Mouse (Mus musculus): ENCODE results near the gene Morn3.

Gene Morn3

DNA sequence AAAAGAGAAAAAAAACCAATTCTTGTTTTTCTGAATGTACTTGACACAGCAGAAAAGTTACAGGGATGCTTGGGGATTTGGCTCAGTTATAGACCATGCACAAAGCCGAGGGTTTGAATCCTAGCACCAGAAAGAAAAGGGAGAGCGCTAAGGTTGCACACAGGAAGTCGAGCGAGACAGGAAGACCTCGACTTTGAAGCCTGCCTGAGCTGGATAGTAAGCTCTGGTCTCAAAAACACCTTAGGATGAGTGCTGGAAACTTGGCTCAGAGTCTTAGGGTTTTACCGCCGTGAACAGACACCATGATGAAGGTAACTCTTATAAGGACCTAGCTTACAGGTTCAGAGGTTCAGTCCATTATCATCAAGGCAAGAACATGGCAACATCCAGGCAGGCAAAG lies 25.4 kb downstream of the Morn3 start:
- Histone ChIP-seq H3K36me3 (ENCODE audit: control insufficient read depth, insufficient read depth, low read length, poor library complexity, severe bottlenecking) (no peaks in the 10 kb centered on the region; the same call in 1 of the 2 replicates), H3K27me3 (ENCODE audit: control insufficient read depth, insufficient read depth, low read length, poor library complexity, severe bottlenecking) (no peaks in the 10 kb centered on the region)
- no peak for DNase-seq (ENCODE audit: low read depth, low spot score)

DNA sequence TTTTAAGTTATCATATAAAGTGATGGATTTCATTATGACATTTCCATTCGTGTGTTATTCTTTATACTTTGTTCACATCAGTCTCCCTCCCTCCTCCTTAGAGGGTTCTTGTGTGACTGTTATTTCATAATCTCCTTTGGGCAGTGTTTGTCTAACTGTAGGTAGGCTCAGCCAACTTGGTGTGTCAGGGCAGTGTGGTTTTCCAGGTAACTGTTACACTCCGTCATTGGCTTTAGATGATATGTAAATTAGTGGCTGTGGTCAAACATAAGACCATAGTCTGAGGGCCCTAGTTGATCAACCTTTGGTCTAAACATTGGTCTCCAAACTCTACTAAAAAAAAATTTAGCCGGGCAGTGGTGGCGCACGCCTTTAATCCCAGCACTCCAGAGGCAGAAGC lies 26.4 kb downstream of the Morn3 start:
- DNase-seq (ENCODE audit: low read depth, low spot score) = no peak
- H3K36me3 ChIP-seq (ENCODE audit: control insufficient read depth, insufficient read depth, low read length, poor library complexity, severe bottlenecking) = no peaks in the 10 kb centered on the region; the same call in 1 of the 2 replicates
- H3K27me3 ChIP-seq (ENCODE audit: control insufficient read depth, insufficient read depth, low read length, poor library complexity, severe bottlenecking) = no peaks in the 10 kb centered on the region

GRCm38 (mm10) chr5:123019336-123020016 lies 27.3 kb downstream of the Morn3 start:
- no peak for DNase-seq (ENCODE audit: low read depth, low spot score)

DNA sequence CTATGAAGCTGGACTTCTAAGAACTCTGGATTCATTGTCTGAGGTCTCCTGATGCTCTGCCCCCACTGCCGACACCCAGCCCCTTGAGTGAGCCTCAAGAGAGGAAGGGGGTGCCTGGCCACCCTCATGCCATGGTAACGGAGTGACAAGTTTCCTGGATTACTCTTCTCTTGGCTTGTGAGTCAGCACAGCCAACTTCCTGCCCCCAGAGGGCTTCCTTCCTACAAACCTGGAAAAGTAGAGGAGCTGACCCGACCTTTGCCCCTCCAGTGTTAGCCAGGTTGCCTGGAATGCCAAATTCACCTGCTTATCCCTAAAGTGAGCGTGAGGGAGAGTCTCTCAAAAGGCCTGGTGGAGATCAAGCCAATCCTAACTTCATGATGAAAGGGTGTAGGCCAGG lies 29.3 kb downstream of the Morn3 start:
- Histone ChIP-seq H3K27me3 (ENCODE audit: control insufficient read depth, insufficient read depth, low read length, poor library complexity, severe bottlenecking) (no peaks in the 10 kb centered on the region), H3K36me3 (ENCODE audit: control insufficient read depth, insufficient read depth, low read length, poor library complexity, severe bottlenecking) (no peaks in the 10 kb centered on the region; the same call in 1 of the 2 replicates)
- DNase-seq (ENCODE audit: low read depth, low spot score) = no peak

More at GRCm38 (mm10) chr5:123019336-123020016, 27.3 kb downstream of the Morn3 start:
- no peaks in the 10 kb centered on the region; the same call in 1 of the 2 replicates for H3K36me3 ChIP-seq (ENCODE audit: control insufficient read depth, insufficient read depth, low read length, poor library complexity, severe bottlenecking)
- H3K27me3 ChIP-seq (ENCODE audit: control insufficient read depth, insufficient read depth, low read length, poor library complexity, severe bottlenecking) = no peaks in the 10 kb centered on the region

GRCm38 (mm10) chr5:123015915-123016314 lies 30.9 kb downstream of the Morn3 start:
- peak; percentile 74 for DNase-seq (ENCODE audit: low read depth, low spot score)
- no peaks in the 10 kb centered on the region; the same call in 1 of the 2 replicates for H3K36me3 ChIP-seq (ENCODE audit: control insufficient read depth, insufficient read depth, low read length, poor library complexity, severe bottlenecking)

GRCm38 (mm10) chr5:123014753-123015701 lies 31.8 kb downstream of the Morn3 start, which contains the start of gene Orai1:
Gene Orai1 (plus strand): TSS chr5:123015074.
- H3K27me3 ChIP-seq (ENCODE audit: control insufficient read depth, insufficient read depth, low read length, poor library complexity, severe bottlenecking) = no peaks in the 10 kb centered on the region
- H3K36me3 ChIP-seq (ENCODE audit: control insufficient read depth, insufficient read depth, low read length, poor library complexity, severe bottlenecking) = no peaks in the 10 kb centered on the region; the same call in 1 of the 2 replicates
- DNase-seq (ENCODE audit: low read depth, low spot score) = peak; percentile 98

More at GRCm38 (mm10) chr5:123015915-123016314, 30.9 kb downstream of the Morn3 start:
- H3K27me3 ChIP-seq (ENCODE audit: control insufficient read depth, insufficient read depth, low read length, poor library complexity, severe bottlenecking) = no peaks in the 10 kb centered on the region

GRCm38 (mm10) chr5:123013599-123014315 lies 33.1 kb downstream of the Morn3 start:
- peak; percentile 83 for DNase-seq (ENCODE audit: low read depth, low spot score)
- no peaks in the 10 kb centered on the region for H3K27me3 ChIP-seq (ENCODE audit: control insufficient read depth, insufficient read depth, low read length, poor library complexity, severe bottlenecking)
- no peaks in the 10 kb centered on the region; the same call in 1 of the 2 replicates for H3K36me3 ChIP-seq (ENCODE audit: control insufficient read depth, insufficient read depth, low read length, poor library complexity, severe bottlenecking)

DNA sequence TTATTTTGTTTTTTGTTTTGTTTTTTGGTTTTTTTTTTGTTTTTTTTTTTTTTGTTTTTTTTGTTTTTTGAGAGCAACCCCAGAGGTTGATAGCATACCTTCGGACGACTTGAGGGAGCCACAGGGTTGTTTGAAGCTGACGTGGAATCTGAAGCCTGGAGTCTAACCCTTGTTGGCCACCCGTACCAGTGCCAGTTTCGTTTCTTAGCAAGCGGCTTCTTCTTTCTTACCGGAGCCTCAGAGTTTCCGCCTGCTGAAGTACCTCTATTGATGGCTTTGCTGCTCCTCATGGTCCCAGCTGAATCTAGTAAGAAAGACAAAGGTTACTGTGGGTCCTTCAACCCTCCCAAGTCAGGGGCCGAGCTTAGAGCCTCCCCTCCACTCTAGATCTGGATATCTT lies 35.1 kb downstream of the Morn3 start:
- no peaks in the 10 kb centered on the region for H3K27me3 ChIP-seq (ENCODE audit: control insufficient read depth, insufficient read depth, low read length, poor library complexity, severe bottlenecking)
- H3K36me3 ChIP-seq (ENCODE audit: control insufficient read depth, insufficient read depth, low read length, poor library complexity, severe bottlenecking) = no peaks in the 10 kb centered on the region
- no peak for DNase-seq (ENCODE audit: low read depth, low spot score)

GRCm38 (mm10) chr5:123010806-123011205 lies 36.0 kb downstream of the Morn3 start:
- peak; percentile 42 for DNase-seq (ENCODE audit: low read depth, low spot score)
- no peaks in the 10 kb centered on the region for H3K27me3 ChIP-seq (ENCODE audit: control insufficient read depth, insufficient read depth, low read length, poor library complexity, severe bottlenecking)
- H3K36me3 ChIP-seq (ENCODE audit: control insufficient read depth, insufficient read depth, low read length, poor library complexity, severe bottlenecking) = no peaks in the 10 kb centered on the region

DNA sequence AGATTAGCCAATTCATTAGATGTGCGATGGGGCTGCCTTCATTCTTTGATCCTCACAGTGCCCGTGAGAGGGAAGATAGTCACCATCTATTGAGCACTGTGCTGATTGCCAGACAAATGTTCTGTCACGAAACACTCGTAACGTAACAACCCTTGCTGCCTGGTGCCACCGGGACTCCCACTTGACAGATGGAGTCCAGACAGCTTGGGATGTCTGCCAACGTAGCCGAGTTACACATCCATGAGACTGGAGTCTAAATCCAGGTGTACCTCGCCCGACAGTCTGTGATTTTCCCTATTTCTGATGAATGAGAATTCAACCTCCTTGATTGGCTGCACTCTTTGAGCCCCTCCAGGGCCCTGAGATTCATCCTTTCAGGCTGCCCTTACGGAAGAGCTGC lies 36.9 kb downstream of the Morn3 start:
- DNase-seq (ENCODE audit: low read depth, low spot score) = no peak
- no peaks in the 10 kb centered on the region for H3K36me3 ChIP-seq (ENCODE audit: control insufficient read depth, insufficient read depth, low read length, poor library complexity, severe bottlenecking)
- no peaks in the 10 kb centered on the region for H3K27me3 ChIP-seq (ENCODE audit: control insufficient read depth, insufficient read depth, low read length, poor library complexity, severe bottlenecking)

DNA sequence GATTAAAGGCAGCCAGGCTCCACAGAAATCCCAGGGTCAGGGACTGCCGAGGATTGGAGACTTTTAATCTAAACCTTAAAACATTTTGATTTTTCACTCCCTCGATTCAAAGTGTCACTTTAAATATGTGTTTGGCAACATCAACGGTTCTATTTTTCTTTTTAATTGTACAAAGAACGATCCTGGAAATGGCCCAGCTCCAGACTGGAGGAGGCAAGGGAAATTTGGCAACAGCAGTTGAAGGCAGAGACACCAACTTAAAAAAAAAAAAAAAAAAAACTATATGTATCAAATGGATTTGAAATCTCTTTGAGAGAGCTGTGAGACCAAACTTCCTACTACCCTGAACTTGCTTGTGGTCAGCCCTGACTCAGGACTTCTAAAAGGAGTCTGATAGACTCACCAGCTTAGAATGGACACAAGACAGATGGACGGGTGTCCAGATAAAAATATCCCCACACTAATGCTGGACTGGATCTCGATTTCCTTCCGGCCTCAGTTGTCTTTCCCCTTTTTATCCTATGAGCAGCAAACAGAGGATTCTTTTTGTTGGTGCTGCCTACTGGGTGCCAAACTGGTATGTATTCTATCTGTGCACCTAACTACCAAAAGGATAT lies 37.8 kb downstream of the Morn3 start:
- no peaks in the 10 kb centered on the region for H3K36me3 ChIP-seq (ENCODE audit: control insufficient read depth, insufficient read depth, low read length, poor library complexity, severe bottlenecking)
- no peaks in the 10 kb centered on the region for H3K27me3 ChIP-seq (ENCODE audit: control insufficient read depth, insufficient read depth, low read length, poor library complexity, severe bottlenecking)
- no peak for DNase-seq (ENCODE audit: low read depth, low spot score)

GRCm38 (mm10) chr5:123005716-123006592 lies 40.9 kb downstream of the Morn3 start:
- no peak for DNase-seq (ENCODE audit: low read depth, low spot score)
- no peaks in the 10 kb centered on the region for H3K27me3 ChIP-seq (ENCODE audit: control insufficient read depth, insufficient read depth, low read length, poor library complexity, severe bottlenecking)
- no peaks in the 10 kb centered on the region for H3K36me3 ChIP-seq (ENCODE audit: control insufficient read depth, insufficient read depth, low read length, poor library complexity, severe bottlenecking)

DNA sequence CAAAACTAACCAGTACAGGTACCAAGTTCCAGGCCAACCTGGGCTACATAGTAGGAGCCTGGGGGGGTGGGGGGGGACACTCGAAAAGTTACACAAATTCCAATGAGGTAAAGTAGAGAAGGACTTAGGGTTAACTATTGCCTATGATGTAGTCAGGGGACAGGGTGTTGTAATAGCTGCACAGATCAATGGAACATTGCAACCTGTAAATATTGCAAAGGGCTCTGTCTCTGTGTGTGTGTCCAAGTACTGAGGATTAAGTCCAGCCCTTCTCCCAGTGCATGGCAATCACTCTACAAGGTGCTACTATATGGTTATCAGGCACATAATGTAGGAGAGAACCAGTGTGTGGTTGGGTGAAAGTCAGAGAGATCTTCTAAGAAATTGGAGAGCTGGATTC lies 45.9 kb downstream of the Morn3 start:
- H3K36me3 ChIP-seq (ENCODE audit: control insufficient read depth, insufficient read depth, low read length, poor library complexity, severe bottlenecking) = no peaks in the 10 kb centered on the region
- H3K27me3 ChIP-seq (ENCODE audit: control insufficient read depth, insufficient read depth, low read length, poor library complexity, severe bottlenecking) = no peaks in the 10 kb centered on the region
- DNase-seq (ENCODE audit: low read depth, low spot score) = no peak
